Mouse (Mus musculus): Measurements from ENCODE around the gene Vmn1r112.
"Not testable (repeated sequence)": the region's sequence is repeated elsewhere in the genome, so short reads cannot be mapped to it uniquely, and the experiment has no call there.

Gene Vmn1r112

DNA sequence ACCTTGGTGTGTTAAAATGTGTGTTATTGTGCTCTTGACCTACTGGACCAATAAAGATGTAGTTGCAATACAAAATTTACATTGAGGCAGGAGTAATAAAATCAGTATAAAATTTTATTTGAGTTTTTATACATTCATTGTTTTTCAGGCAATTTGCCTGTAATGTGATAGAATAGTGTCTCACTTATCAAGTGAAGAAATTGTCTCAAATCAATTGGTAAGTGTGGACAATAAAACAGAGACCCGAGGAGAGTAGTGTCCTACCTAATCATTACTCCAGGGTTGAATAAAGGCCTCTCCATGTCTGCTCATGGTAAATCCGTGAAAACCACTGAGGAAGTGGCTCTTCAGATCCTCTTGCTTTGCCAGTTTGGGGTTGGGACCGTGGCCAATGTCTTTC is at the start of gene Vmn1r112:
Gene Vmn1r112, plus strand, starts transcription at position 301 of the 400 bp plus-strand sequence.
- DNase-seq = not testable (repeated sequence)

DNA sequence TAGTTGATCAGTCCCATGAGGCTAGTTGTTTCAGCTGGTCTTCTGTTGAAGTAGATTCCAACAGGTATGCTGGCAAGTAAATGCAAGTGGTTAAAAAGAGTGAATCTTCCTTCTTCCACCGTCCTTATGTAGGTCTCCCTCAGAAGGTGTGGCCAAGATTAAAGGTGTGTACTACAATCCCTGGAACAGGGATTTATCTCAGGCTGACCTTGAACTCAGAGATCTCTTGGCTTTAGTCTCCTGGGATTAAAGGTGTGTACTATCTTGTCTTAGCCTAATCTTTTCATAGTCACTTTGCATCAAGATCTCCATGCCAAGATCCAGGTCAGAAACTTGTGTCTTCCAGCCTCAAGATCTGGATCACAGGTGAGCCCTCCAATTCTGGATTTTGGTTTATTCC is 40.5 kb upstream of the Vmn1r112 start, which contains the start of gene Gm10668:
Gene Gm10668, minus strand, starts transcription at position 101 of the 400 bp plus-strand sequence.
- DNase-seq = not testable (repeated sequence)

DNA sequence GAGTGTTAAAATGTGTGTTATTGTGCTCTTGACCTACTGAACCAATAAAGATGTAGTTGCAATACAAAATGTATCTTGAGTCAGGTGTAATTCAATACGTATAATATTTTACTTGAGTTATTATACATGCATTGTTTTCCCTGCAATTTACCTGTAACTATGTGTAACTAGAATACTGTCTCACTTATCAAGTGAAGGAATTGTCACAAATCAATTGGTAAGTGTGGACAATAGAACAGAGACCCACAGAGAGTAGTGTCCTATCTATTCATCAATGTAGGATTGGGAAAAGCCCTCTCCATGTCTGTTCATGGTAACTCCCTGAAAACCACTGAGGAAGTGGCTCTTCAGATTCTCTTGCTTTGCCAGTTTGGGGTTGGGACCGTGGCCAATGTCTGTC is 16.0 kb downstream of the Vmn1r112 start, which contains the start of gene Vmn1r113:
Gene Vmn1r113, plus strand, starts transcription at position 301 of the 400 bp plus-strand sequence.
- not testable (repeated sequence) for DNase-seq

DNA sequence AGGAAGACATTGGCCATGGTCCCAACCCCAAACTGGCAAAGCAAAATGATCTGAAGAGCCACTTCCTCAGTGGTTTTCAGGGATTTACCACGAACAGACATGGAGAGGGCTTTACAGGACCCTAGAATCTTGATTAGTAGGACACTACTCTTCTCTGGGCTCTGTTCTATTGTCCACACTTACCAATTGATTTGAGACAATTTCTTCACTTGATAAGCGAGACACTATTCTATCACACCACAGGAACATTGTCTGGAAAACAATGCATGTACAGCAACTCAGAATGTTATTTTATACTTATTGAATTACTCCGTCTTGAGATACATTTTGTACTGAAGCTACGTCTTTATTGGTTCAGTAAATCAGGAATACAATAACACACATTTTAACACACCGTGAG is 41.1 kb downstream of the Vmn1r112 start, which contains the start of gene Vmn1r114:
Gene Vmn1r114, minus strand, starts transcription at position 101 of the 400 bp plus-strand sequence.
- DNase-seq = not testable (repeated sequence)

Measured in kidney, postnatal 25 days (tissue).